Mouse (Mus musculus): ENCODE results near the gene Wfikkn1. TPM values are rescaled to one million over a fixed set of nuclear protein-coding genes. Genes with fewer than 3 reads are reported as not detected.
A peak's percentile ranks its signal among the peaks of the same experiment; 100 is the strongest.

Wfikkn1 gene
- polyA plus RNA-seq, 1 experiment: 0.25 TPM

GRCm38 (mm10) chr17:25869954-25870353 is 10.7 kb downstream of the Wfikkn1 start:
- H3ac ChIP-seq (ENCODE audit: control insufficient read depth, insufficient read length): no peak overlapping the region
- no peaks in the 10 kb centered on the region for H3K79me2 ChIP-seq (ENCODE audit: control insufficient read depth, insufficient read depth)
- H3K27me3 ChIP-seq (ENCODE audit: control insufficient read depth, insufficient read depth, insufficient read length): no peaks in the 10 kb centered on the region
- no peak overlapping the region for H3K4me2 ChIP-seq (ENCODE audit: low read depth)
- no peaks in the 10 kb centered on the region for H3K36me3 ChIP-seq (ENCODE audit: control insufficient read depth, insufficient read depth)
- no peak overlapping the region for H3K4me3 ChIP-seq
- TF ChIP-seq MYOD1 (IDR thresholded peaks at IDR 0.05; ENCODE audit: control insufficient read depth in 1 of 3, insufficient read length in 2 of 3, low read depth in 2 of 3) (no peak), TCF12 (IDR thresholded peaks at IDR 0.05; ENCODE audit: insufficient read depth, poor library complexity, severe bottlenecking) (no peak), USF1 (IDR thresholded peaks at IDR 0.05; ENCODE audit: low read depth) (no peak), MYOG (IDR thresholded peaks at IDR 0.05; ENCODE audit: control insufficient read depth in 1 of 3, insufficient read depth in 1 of 3, insufficient read length in 2 of 3, low read depth in 2 of 3) (no peak), SRF (IDR thresholded peaks at IDR 0.05; ENCODE audit: control insufficient read depth, insufficient read length, low read depth) (no peak), E2F4 (IDR thresholded peaks at IDR 0.05; ENCODE audit: insufficient read depth) (no peak), TCF3 (IDR thresholded peaks at IDR 0.05; ENCODE audit: insufficient read length, low read depth) (no peak)

- no peaks in the 10 kb centered on the region for H3K27me3 ChIP-seq (ENCODE audit: control insufficient read depth, insufficient read depth, insufficient read length)
- H3K79me2 ChIP-seq (ENCODE audit: control insufficient read depth, insufficient read depth): no peaks in the 10 kb centered on the region
- no peak overlapping the region for H3K4me2 ChIP-seq (ENCODE audit: low read depth)
- TF ChIP-seq SRF (IDR thresholded peaks at IDR 0.05; ENCODE audit: control insufficient read depth, insufficient read length, low read depth) (no peak), REST (IDR thresholded peaks at IDR 0.05; ENCODE audit: insufficient read depth, insufficient read length) (no peak), POLR2AphosphoS2 (IDR thresholded peaks at IDR 0.05; ENCODE audit: insufficient read length, low read depth) (no peak), TCF3 (IDR thresholded peaks at IDR 0.05; ENCODE audit: insufficient read length, low read depth) (no peak), E2F4 (IDR thresholded peaks at IDR 0.05; ENCODE audit: insufficient read depth) (no peak), USF1 (IDR thresholded peaks at IDR 0.05; ENCODE audit: low read depth) (no peak), MYOD1 (IDR thresholded peaks at IDR 0.05; ENCODE audit: control insufficient read depth in 1 of 3, insufficient read length in 2 of 3, low read depth in 2 of 3) (no peak), TCF12 (IDR thresholded peaks at IDR 0.05; ENCODE audit: insufficient read depth, poor library complexity, severe bottlenecking) (no peak), CEBPB (IDR thresholded peaks at IDR 0.05; ENCODE audit: insufficient read depth, poor library complexity, severe bottlenecking) (no peak), POLR2A (IDR thresholded peaks at IDR 0.05; ENCODE audit: insufficient read length, low read depth) (no peak), MYOG (IDR thresholded peaks at IDR 0.05; ENCODE audit: control insufficient read depth in 1 of 3, insufficient read depth in 1 of 3, insufficient read length in 2 of 3, low read depth in 2 of 3) (no peak), MAX (IDR thresholded peaks at IDR 0.05; ENCODE audit: low read depth) (no peak)
- H3ac ChIP-seq (ENCODE audit: control insufficient read depth, insufficient read length): no peak overlapping the region
- H3K36me3 ChIP-seq (ENCODE audit: control insufficient read depth, insufficient read depth): no peaks in the 10 kb centered on the region
- no peak overlapping the region for H3K4me3 ChIP-seq
Observed at GRCm38 (mm10) chr17:25869498-25869897, 11.2 kb downstream of the Wfikkn1 start.

- Histone ChIP-seq H3K4me3 (peak within 1 kb of the TSS; percentile 34), H3K79me2 (ENCODE audit: control insufficient read depth, insufficient read depth) (no peaks in the 10 kb centered on the region), H3K4me2 (ENCODE audit: low read depth) (peak within 1 kb of the TSS; percentile 99), H3K36me3 (ENCODE audit: control insufficient read depth, insufficient read depth) (no peaks in the 10 kb centered on the region), H3K27me3 (ENCODE audit: control insufficient read depth, insufficient read depth, insufficient read length) (no peaks in the 10 kb centered on the region), H3ac (ENCODE audit: control insufficient read depth, insufficient read length) (peak within 1 kb of the TSS; percentile 25)
- TF ChIP-seq POLR2AphosphoS2 (IDR thresholded peaks at IDR 0.05; ENCODE audit: insufficient read length, low read depth): peak; percentile 63
- TF ChIP-seq CEBPB (IDR thresholded peaks at IDR 0.05; ENCODE audit: insufficient read depth, poor library complexity, severe bottlenecking): no peak
- TF ChIP-seq MAX (IDR thresholded peaks at IDR 0.05; ENCODE audit: low read depth): no peak
- TF ChIP-seq E2F4 (IDR thresholded peaks at IDR 0.05; ENCODE audit: insufficient read depth): no peak
- TF ChIP-seq REST (IDR thresholded peaks at IDR 0.05; ENCODE audit: insufficient read depth, insufficient read length): no peak
- TF ChIP-seq USF1 (IDR thresholded peaks at IDR 0.05; ENCODE audit: low read depth): no peak
- no peak for TF ChIP-seq TCF12 (IDR thresholded peaks at IDR 0.05; ENCODE audit: insufficient read depth, poor library complexity, severe bottlenecking)
- TF ChIP-seq POLR2A (IDR thresholded peaks at IDR 0.05; ENCODE audit: insufficient read length, low read depth): peak; percentile 69
- TF ChIP-seq MYOD1 (IDR thresholded peaks at IDR 0.05; ENCODE audit: control insufficient read depth in 1 of 3, insufficient read length in 2 of 3, low read depth in 2 of 3): no peak
- TF ChIP-seq MYOG (IDR thresholded peaks at IDR 0.05; ENCODE audit: control insufficient read depth in 1 of 3, insufficient read depth in 1 of 3, insufficient read length in 2 of 3, low read depth in 2 of 3): no peak
- no peak for TF ChIP-seq SRF (IDR thresholded peaks at IDR 0.05; ENCODE audit: control insufficient read depth, insufficient read length, low read depth)
- no peak for TF ChIP-seq TCF3 (IDR thresholded peaks at IDR 0.05; ENCODE audit: insufficient read length, low read depth)
Observed at GRCm38 (mm10) chr17:25868601-25869191, 12.0 kb downstream of the Wfikkn1 start, which contains the start of gene Mcrip2. Gene Mcrip2 (minus strand): TSS chr17:25868764.

GRCm38 (mm10) chr17:25867836-25868600 is 12.6 kb downstream of the Wfikkn1 start:
- Histone ChIP-seq H3K4me2 (ENCODE audit: low read depth) (peak overlapping the region; percentile 99), H3K79me2 (ENCODE audit: control insufficient read depth, insufficient read depth) (no peaks in the 10 kb centered on the region), H3ac (ENCODE audit: control insufficient read depth, insufficient read length) (peak overlapping the region; percentile 25), H3K4me3 (peak overlapping the region; percentile 34), H3K36me3 (ENCODE audit: control insufficient read depth, insufficient read depth) (no peaks in the 10 kb centered on the region), H3K27me3 (ENCODE audit: control insufficient read depth, insufficient read depth, insufficient read length) (no peaks in the 10 kb centered on the region)
- TF ChIP-seq REST (IDR thresholded peaks at IDR 0.05; ENCODE audit: insufficient read depth, insufficient read length) (no peak), MYOD1 (IDR thresholded peaks at IDR 0.05; ENCODE audit: control insufficient read depth in 1 of 3, insufficient read length in 2 of 3, low read depth in 2 of 3) (peak in 1 of 3 experiments; percentile 52), MYOG (IDR thresholded peaks at IDR 0.05; ENCODE audit: control insufficient read depth in 1 of 3, insufficient read depth in 1 of 3, insufficient read length in 2 of 3, low read depth in 2 of 3) (peak in 2 of 3 experiments; percentile 34 to 67), POLR2A (IDR thresholded peaks at IDR 0.05; ENCODE audit: insufficient read length, low read depth) (no peak)

All from myocyte (in vitro differentiated cells).